Mouse (Mus musculus): ENCODE results near the gene Sptbn1. TPM values are rescaled to one million over a fixed set of nuclear protein-coding genes. Genes with fewer than 3 reads are reported as not detected.
A peak's percentile ranks its signal among the peaks of the same experiment; 100 is the strongest.

Gene Sptbn1
- polyA plus RNA-seq, 1 experiment from 2014 or later, result 61.9 TPM

DNA sequence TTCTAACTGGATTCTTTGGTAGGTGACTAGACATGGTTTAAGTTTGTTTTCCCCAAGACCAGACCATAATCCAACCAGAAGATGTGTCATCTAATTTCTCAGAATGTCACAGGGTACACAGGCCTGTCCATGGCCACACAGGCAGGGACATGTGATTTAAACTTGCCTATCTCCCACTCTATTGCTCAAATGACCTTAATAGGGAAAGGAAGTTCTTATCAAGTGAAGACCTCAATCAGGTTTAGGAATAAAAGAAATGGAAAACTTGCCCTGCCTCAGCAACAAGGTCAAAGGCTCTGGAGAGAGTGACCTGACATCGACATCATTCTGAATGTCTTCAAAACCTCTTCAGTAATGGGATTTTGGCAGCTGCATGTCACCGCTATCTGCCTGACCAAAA, 41.2 kb downstream of the Sptbn1 start:
- Histone ChIP-seq H3K27ac (replicated peaks) (no peak overlapping the region), H3K36me3 (no peaks in the 10 kb centered on the region), H3K4me3 (no peak overlapping the region), H3K27me3 (ENCODE audit: low read depth, poor library complexity, severe bottlenecking) (no peaks in the 10 kb centered on the region), H3K4me1 (0 out of 2 replicates have a peak, but pooled peaks cover 3% of the 10 kb centered on the region), H3K9me3 (replicated peaks) (no peaks in the 10 kb centered on the region)
- no peak for DNase-seq (ENCODE audit: low spot score)
- WGBS, result 85% methylated on average over 2 of the region's 2 CpGs

DNA sequence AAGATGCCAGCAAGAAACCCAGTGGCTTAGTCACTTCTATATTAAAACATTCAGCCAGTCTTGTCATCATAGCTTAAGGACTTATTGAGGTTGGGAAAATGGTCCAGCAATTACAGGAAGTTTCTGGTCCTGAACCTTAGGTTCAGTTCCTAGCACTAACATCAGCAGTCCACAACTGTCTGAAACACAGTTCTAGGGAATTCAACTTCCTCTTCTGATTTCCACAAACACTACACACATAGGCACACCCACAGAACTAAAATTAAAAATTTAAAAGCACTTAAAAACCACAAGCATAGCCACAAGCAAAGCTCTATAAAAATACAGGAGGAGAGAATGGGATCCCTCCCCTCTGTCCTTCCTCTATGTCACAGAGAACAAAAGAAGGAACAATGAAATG, 43.4 kb downstream of the Sptbn1 start:
- Histone ChIP-seq H3K36me3 (no peaks in the 10 kb centered on the region), H3K27ac (replicated peaks) (no peak overlapping the region), H3K27me3 (ENCODE audit: low read depth, poor library complexity, severe bottlenecking) (no peaks in the 10 kb centered on the region), H3K4me3 (no peak overlapping the region), H3K4me1 (0 out of 2 replicates have a peak, but pooled peaks cover 3% of the 10 kb centered on the region), H3K9me3 (replicated peaks) (no peaks in the 10 kb centered on the region)
- no peak for DNase-seq (ENCODE audit: low spot score)

DNA sequence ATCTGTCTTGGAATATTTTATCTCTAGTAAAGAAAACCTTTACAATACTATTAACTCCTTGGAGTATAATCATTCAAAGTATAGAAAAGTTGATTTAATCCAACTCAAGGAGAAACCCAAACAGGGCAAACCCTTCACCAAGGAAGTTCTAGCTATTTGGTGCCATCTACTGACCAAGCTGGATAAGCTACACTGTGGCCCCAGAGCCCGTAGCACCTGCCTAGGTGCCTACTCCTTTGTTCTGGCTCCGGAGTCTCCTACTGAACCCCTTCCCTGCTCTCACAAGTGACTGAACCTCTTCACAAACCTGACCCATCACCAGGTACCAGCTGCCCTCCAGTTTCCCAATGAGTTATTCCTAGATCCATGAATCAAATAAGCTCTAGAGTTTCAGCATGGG, 45.3 kb downstream of the Sptbn1 start:
- Histone ChIP-seq H3K27ac (replicated peaks) (no peak overlapping the region), H3K27me3 (ENCODE audit: low read depth, poor library complexity, severe bottlenecking) (no peaks in the 10 kb centered on the region), H3K4me3 (no peak overlapping the region), H3K4me1 (0 out of 2 replicates have a peak, but pooled peaks cover 3% of the 10 kb centered on the region), H3K36me3 (no peaks in the 10 kb centered on the region), H3K9me3 (replicated peaks) (no peaks in the 10 kb centered on the region)
- 34% methylated on average over 2 of the region's 2 CpGs for WGBS
- no peak for DNase-seq (ENCODE audit: low spot score)

DNA sequence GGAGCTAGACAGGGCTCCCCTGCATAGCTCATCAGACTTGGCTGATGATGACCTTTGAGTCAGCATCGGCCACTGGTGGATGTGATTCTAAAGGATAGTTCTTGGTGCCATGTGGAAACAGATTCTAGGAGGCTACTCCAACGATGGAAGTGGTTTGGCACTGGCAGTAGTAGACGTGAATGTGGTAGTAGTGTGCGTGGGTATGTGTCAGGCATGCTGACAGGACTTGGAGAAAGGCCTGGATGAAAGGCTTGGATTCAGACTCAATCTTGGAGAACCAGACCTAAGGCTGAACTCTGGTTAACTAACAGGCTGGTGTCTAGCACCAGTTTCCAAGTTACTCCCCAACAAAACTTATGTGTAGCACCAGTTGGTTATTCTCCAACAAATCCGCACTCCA, 46.9 kb downstream of the Sptbn1 start:
- WGBS, result 93% methylated on average over 5 of the region's 5 CpGs
- Histone ChIP-seq H3K27me3 (ENCODE audit: low read depth, poor library complexity, severe bottlenecking) (no peaks in the 10 kb centered on the region), H3K36me3 (no peaks in the 10 kb centered on the region), H3K27ac (replicated peaks) (no peak overlapping the region), H3K9me3 (replicated peaks) (no peaks in the 10 kb centered on the region), H3K4me1 (no peaks in the 10 kb centered on the region), H3K4me3 (no peak overlapping the region)
- DNase-seq (ENCODE audit: low spot score), result no peak

DNA sequence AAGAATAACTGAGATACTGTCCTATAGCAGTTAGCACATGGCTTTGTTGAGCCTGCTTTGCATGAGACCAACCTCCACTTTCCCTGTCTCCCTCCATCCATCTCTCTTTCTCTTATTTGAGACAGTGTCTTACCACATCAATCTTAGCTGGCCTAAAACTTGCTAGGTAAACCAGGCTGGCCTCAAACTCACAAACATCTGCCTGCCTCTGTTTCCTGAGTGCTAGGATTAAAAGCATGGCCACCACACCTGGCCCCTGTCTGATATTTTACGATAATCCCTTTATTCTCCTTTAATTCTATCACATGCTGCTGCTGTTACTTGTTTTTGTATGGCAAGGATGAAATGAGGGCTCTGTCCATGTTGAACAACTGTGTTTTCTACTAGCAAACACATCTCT, 49.6 kb downstream of the Sptbn1 start:
- no peak for DNase-seq (ENCODE audit: low spot score)
- H3K4me1 ChIP-seq, result no peaks in the 10 kb centered on the region
- H3K27ac ChIP-seq (replicated peaks), result no peak overlapping the region
- 89% methylated on average over 1 of the region's 1 CpGs for WGBS
- H3K9me3 ChIP-seq (replicated peaks), result no peaks in the 10 kb centered on the region
- no peak overlapping the region for H3K4me3 ChIP-seq
- H3K36me3 ChIP-seq, result no peaks in the 10 kb centered on the region
- H3K27me3 ChIP-seq (ENCODE audit: low read depth, poor library complexity, severe bottlenecking), result no peaks in the 10 kb centered on the region

DNA sequence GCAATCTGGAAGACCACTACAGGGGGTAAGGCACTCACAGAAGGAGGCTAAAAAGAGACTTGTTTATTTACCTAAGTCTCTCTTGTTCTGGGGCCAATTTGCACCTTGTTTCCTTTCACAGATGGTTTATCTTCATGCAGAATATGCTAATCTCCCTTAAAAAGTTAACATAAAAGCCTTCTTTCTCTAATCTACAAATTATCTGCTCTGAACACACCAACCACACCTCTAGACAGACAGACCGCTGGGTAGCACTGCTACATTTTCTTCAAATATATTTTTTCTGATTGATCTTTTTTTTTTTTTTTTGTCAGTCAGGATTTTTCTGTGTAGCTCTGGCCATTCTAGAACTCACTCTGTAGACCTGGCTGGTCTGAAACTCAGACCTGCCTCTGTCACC, 50.5 kb downstream of the Sptbn1 start:
- H3K27me3 ChIP-seq (ENCODE audit: low read depth, poor library complexity, severe bottlenecking), result no peaks in the 10 kb centered on the region
- H3K4me1 ChIP-seq, result peaks cover 5% of the 10 kb centered on the region; the same call in 1 of the 2 replicates
- no peak for DNase-seq (ENCODE audit: low spot score)
- no peak overlapping the region for H3K4me3 ChIP-seq
- H3K36me3 ChIP-seq, result no peaks in the 10 kb centered on the region
- 53% methylated on average over 1 of the region's 1 CpGs for WGBS
- no peaks in the 10 kb centered on the region for H3K9me3 ChIP-seq (replicated peaks)
- H3K27ac ChIP-seq (replicated peaks), result no peak overlapping the region

DNA sequence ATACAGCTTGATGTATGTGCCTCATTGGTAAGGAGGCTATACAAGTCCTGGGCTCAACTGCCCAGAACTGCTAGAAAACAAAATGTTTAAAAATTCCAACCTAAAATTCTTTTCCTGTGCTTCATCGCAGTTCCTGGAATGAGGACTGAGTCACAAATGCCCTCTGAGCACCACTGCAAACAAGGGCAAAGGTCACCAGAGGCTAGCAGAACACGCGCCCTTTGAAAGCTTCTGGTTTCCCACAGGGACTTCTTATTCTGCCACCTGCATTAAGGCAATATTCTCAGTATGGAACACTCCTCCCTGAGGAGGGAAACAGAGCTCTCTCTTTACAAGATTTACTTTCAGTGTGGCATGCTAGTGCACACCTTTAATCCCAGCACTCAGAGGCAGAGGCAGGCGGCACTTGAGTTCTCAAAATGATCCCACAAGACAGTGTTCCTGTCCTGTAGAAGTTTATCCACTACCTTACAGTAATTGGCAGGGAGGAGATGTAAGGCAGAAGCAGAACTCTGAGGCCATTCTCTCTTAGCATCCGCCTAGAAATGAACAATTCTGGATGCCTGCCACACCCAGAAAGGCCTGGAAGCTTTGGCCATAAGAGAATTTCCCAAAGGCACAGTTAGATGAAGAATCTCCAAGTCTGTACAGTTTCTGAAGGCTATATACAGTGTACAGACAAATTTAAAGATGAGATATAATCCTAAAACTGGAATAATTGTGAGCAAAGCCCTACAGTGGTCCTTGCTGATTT, 56.1 kb downstream of the Sptbn1 start:
- Histone ChIP-seq H3K27ac (replicated peaks) (no peak overlapping the region; the same call in 1 of the 2 replicates), H3K36me3 (no peaks in the 10 kb centered on the region), H3K4me1 (peaks cover 16% of the 10 kb centered on the region), H3K9me3 (replicated peaks) (no peaks in the 10 kb centered on the region), H3K27me3 (ENCODE audit: low read depth, poor library complexity, severe bottlenecking) (no peaks in the 10 kb centered on the region), H3K4me3 (no peak overlapping the region)
- DNase-seq (ENCODE audit: low spot score), result no peak
- 53% methylated on average over 5 of the region's 5 CpGs for WGBS

DNA sequence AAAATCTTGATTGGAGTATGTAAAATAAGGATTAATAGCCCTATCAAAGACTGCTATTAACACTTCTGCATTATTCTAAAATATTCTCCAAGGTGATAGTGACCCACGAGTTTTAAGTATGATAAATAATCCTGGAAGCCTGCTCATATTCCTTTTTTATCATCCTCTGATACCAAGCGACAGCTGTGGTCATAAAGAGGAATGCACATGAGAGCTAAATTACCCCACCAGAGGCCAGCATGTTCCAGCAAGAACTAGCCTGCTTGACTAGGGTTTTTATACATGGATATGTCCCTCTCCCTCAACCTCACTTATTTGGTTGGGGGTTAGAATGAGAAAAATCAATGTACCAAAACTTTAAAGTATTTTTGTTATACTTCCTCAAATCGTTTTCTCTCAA, 56.8 kb downstream of the Sptbn1 start:
- H3K4me1 ChIP-seq, result peaks cover 16% of the 10 kb centered on the region
- 82% methylated on average over 3 of the region's 3 CpGs for WGBS
- no peak for DNase-seq (ENCODE audit: low spot score)
- H3K27ac ChIP-seq (replicated peaks), result no peak overlapping the region
- H3K4me3 ChIP-seq, result no peak overlapping the region
- no peaks in the 10 kb centered on the region for H3K27me3 ChIP-seq (ENCODE audit: low read depth, poor library complexity, severe bottlenecking)
- H3K9me3 ChIP-seq (replicated peaks), result no peaks in the 10 kb centered on the region
- H3K36me3 ChIP-seq, result no peaks in the 10 kb centered on the region

DNA sequence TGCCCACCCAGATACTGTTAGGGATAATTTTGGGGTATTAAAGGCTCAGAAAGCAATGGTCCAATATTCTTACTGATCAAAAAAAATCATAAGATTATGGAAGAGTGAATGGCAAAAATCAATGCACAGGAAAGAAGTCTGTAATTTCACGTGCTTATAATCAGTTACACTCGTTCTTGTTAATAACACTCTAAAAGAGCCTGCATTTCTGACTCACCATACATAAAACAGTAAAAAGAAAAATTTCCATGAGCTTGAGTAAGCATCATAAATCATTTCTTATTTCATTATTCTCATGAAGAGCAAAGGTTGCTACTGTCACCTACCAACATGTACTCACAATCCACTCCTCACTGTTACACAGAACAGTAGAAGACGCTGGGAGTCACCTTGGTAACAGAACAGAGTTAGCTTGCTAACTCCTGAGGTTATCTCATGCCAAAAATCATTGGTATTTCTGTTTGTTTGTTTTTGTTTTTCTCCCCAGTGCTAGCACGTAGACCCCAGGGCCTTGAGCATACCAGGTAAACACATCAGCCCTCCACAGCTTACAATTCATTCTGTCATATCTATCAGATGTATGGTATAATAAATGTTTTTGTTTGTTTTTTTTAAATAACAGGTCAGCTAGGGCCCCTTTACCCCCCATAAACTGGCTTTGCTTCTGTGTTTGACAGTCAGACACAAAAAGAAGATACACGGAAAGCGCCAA, 57.7 kb downstream of the Sptbn1 start:
- WGBS, result 92% methylated on average over 6 of the region's 6 CpGs
- no peak for DNase-seq (ENCODE audit: low spot score)
- no peaks in the 10 kb centered on the region for H3K9me3 ChIP-seq (replicated peaks)

DNA sequence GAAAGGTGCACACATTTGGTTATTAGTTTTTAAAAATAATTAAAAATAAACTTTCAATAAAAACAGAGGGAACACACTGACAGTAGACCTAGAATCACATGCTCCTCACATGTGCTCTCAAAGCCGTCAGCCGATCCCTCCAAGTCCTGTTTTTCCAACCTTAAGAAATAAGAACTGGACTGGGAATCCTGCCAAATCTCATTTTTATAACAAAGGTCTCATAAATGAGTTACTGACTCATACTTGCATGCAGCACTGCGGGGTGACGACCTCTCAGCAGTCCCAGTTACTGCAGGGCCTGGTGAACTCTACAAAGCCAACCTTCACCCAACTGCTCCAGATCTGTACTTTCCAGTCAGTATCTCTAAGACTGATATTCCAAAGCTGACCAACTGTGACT, 58.5 kb downstream of the Sptbn1 start:
- WGBS, result 90% methylated on average over 4 of the region's 4 CpGs
- Histone ChIP-seq H3K36me3 (no peaks in the 10 kb centered on the region), H3K4me3 (no peak overlapping the region), H3K27ac (replicated peaks) (no peak overlapping the region), H3K27me3 (ENCODE audit: low read depth, poor library complexity, severe bottlenecking) (no peaks in the 10 kb centered on the region), H3K9me3 (replicated peaks) (no peaks in the 10 kb centered on the region), H3K4me1 (peaks cover 16% of the 10 kb centered on the region)
- DNase-seq (ENCODE audit: low spot score), result no peak

More for the DNA sequence above, 57.7 kb downstream of the Sptbn1 start:
- Histone ChIP-seq H3K27ac (replicated peaks) (no peak overlapping the region), H3K4me1 (peaks cover 16% of the 10 kb centered on the region), H3K4me3 (no peak overlapping the region), H3K27me3 (ENCODE audit: low read depth, poor library complexity, severe bottlenecking) (no peaks in the 10 kb centered on the region), H3K36me3 (no peaks in the 10 kb centered on the region)

DNA sequence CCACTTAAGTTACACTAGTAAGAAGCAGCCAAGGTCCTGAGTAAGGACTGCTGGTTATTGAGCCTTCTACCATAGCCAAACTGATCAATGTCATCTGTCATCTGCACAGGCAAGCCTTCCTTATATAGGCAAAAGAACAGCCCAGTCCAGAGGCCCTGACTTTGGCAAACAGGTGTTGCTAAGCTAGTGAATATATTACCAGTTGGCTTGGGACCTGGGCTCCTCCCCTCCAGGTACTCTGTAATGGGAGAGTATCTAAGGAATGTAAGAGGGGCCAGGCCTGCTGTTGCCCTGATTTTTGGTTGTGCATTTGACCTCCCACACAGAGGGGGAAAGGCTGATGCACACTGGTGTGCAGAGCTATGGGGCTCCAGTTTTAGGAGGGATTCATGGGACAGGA, 63.6 kb downstream of the Sptbn1 start:
- no peak overlapping the region for H3K27ac ChIP-seq (replicated peaks)
- H3K4me3 ChIP-seq, result no peak overlapping the region
- peaks cover 3% of the 10 kb centered on the region; the same call in 1 of the 2 replicates for H3K36me3 ChIP-seq
- no peaks in the 10 kb centered on the region for H3K4me1 ChIP-seq
- no peaks in the 10 kb centered on the region for H3K9me3 ChIP-seq (replicated peaks)
- H3K27me3 ChIP-seq (ENCODE audit: low read depth, poor library complexity, severe bottlenecking), result no peaks in the 10 kb centered on the region
- DNase-seq (ENCODE audit: low spot score), result no peak

DNA sequence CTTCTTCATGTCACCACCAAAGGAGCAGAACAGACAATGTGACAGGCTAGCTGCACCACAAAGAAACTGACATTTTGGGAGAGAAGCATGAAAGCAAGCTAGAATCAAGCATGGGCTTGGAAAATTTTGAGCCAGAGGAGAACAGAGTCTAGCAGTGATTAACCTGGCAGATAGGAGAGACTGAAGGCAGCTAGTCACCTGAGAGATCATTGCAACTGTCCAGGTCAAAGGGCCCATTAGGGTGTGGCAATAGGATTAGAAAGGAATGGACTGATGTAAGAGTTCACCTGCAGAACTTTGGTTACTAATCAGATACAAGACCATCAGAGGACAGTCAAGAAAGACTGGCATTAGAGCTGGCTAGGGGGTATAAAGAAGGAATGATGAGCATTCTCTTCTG, 67.6 kb downstream of the Sptbn1 start:
- Histone ChIP-seq H3K27me3 (ENCODE audit: low read depth, poor library complexity, severe bottlenecking) (no peaks in the 10 kb centered on the region), H3K36me3 (peaks cover 3% of the 10 kb centered on the region; the same call in 1 of the 2 replicates), H3K9me3 (replicated peaks) (no peaks in the 10 kb centered on the region), H3K4me1 (peaks cover 27% of the 10 kb centered on the region), H3K4me3 (no peak overlapping the region), H3K27ac (replicated peaks) (no peak overlapping the region)
- DNase-seq (ENCODE audit: low spot score), result no peak

DNA sequence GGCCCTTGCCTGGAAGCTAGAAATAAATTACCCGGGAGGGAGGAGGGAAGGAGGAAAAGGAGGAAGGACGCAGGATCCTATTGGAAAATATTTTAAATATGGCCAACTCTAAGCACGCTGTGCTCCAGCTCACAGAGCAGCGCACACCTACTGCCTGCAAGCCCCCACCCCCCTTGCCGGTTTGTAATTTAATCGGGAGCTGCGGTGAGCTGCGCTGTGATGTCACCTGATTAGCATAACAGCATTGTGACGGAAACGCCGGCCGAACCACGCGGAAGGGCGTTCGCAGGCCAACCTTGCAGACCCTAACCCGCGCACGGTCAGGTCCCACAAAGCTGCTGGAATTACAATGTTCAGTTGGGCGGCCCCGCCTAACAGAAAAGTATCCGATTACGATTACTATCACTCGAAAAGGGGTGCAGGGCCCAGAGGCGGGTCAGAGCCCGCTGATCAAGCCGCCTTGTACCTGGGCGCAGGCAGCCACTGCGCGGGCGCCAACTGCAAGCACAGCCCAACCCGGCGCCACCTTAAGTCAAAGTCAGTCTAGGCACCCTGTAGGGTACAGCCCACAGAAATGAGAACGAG, 69.8 kb downstream of the Sptbn1 start:
- H3K4me1 ChIP-seq, result peaks cover 31% of the 10 kb centered on the region
- peak overlapping the region; percentile 88 for H3K27ac ChIP-seq (replicated peaks)
- no peaks in the 10 kb centered on the region for H3K9me3 ChIP-seq (replicated peaks)
- peaks cover 3% of the 10 kb centered on the region; the same call in 1 of the 2 replicates for H3K36me3 ChIP-seq
- H3K27me3 ChIP-seq (ENCODE audit: low read depth, poor library complexity, severe bottlenecking), result no peaks in the 10 kb centered on the region
- DNase-seq (ENCODE audit: low spot score), result peak; percentile 83
- WGBS, result under 1% methylated on average over 34 of the region's 34 CpGs
- H3K4me3 ChIP-seq, result peak overlapping the region; percentile 62

Data from midbrain, embryonic 10.5 days (tissue).